Mouse (Mus musculus): ENCODE data around the gene Rora. TPM values are rescaled to one million over a fixed set of nuclear protein-coding genes. Genes with fewer than 3 reads are reported as not detected.
A peak's percentile ranks its signal among the peaks of the same experiment; 100 is the strongest.

The Rora gene
- polyA plus RNA-seq, 2 experiments: 4.5 to 10.1 TPM

DNA sequence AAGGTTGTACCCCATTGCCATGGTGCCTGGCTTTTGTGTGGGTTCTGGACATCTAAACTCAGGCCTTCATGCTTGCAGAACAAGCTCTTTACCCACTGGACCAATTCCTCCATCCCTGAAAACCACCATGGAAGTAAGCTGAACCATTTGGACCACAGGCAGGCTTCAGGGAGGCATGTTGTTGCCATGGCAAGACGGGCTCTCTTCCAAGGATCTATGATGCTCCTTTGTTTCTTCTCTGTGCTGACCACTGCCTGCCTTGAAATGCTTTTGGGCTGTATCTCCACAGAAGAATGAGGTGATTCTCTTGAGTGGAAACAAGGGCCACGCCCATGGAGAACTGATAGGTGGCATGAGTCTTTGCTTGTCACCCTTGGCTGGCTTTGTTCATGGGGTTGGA is 473.0 kb downstream of the Rora start:
- Histone ChIP-seq H3K4me2 (replicated peaks; ENCODE audit: low read depth, low read length, severe bottlenecking) (no peak overlapping the region), H3K27ac (replicated peaks; ENCODE audit: low read depth, low read length) (no peak overlapping the region), H3K4me1 (ENCODE audit: control insufficient read depth, insufficient read depth, low read length) (peaks cover 25% of the 10 kb centered on the region), H3K9me3 (ENCODE audit: control insufficient read depth, low read length) (no peaks in the 10 kb centered on the region), H3K9ac (ENCODE audit: low read depth, low read length, severe bottlenecking) (no peak overlapping the region), H3K27me3 (ENCODE audit: control insufficient read depth, insufficient read depth, low read length) (0 out of 2 replicates have a peak, but pooled peaks cover 5% of the 10 kb centered on the region), H3K36me3 (ENCODE audit: control insufficient read depth, insufficient read depth, low read length) (no peaks in the 10 kb centered on the region), H3K4me3 (replicated peaks; ENCODE audit: low read length) (no peak overlapping the region)
- 92% methylated on average over 2 of the region's 2 CpGs for WGBS
- DNase-seq (ENCODE audit: low spot score): no peak
- ATAC-seq (ENCODE audit: low FRiP score, low read depth): no peak
- TF ChIP-seq POLR2A (IDR thresholded peaks at IDR 0.05; ENCODE audit: borderline replicate concordance, extremely low read depth, insufficient read depth, insufficient read length): no peak

- no peak overlapping the region for H3K9ac ChIP-seq (ENCODE audit: low read depth, low read length, severe bottlenecking)
- WGBS: 44% methylated on average over 6 of the region's 6 CpGs
- 0 out of 2 replicates have a peak, but pooled peaks cover 5% of the 10 kb centered on the region for H3K27me3 ChIP-seq (ENCODE audit: control insufficient read depth, insufficient read depth, low read length)
- H3K36me3 ChIP-seq (ENCODE audit: control insufficient read depth, insufficient read depth, low read length): no peaks in the 10 kb centered on the region
- H3K4me2 ChIP-seq (replicated peaks; ENCODE audit: low read depth, low read length, severe bottlenecking): no peak overlapping the region
- TF ChIP-seq POLR2A (IDR thresholded peaks at IDR 0.05; ENCODE audit: borderline replicate concordance, extremely low read depth, insufficient read depth, insufficient read length): no peak
- DNase-seq (ENCODE audit: low spot score): no peak
- no peaks in the 10 kb centered on the region for H3K9me3 ChIP-seq (ENCODE audit: control insufficient read depth, low read length)
- H3K4me3 ChIP-seq (replicated peaks; ENCODE audit: low read length): no peak overlapping the region
- H3K27ac ChIP-seq (replicated peaks; ENCODE audit: low read depth, low read length): no peak overlapping the region
- peaks cover 34% of the 10 kb centered on the region for H3K4me1 ChIP-seq (ENCODE audit: control insufficient read depth, insufficient read depth, low read length)
- ATAC-seq (ENCODE audit: low FRiP score, low read depth): no peak
These were observed 474.7 kb downstream of the Rora start for GRCm38 (mm10) chr9:69128335-69128734.

DNA sequence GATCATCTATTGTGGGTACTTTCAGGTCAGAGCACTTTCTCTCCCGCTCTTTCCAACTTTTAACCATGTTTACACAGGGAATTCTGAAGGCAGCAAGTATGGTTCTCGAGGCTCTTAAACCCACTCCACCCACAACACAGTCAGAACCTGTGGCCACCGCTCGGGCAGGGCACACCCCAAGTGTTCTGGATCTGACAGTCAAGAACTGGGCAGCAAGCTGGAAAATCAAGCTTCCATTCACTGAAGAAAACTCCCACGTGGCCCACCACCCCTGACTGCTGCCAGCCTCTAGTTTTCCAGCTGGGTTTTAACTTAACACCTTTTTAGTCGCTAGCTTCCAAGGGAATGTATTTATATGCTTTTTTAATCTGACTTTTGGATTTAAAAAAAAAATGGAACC is 479.4 kb downstream of the Rora start:
- DNase-seq (ENCODE audit: low spot score) (peak; percentile 54), ATAC-seq (ENCODE audit: low FRiP score, low read depth) (peak; percentile 10; the same call in 1 of the 2 replicates)
- no peak for TF ChIP-seq POLR2A (IDR thresholded peaks at IDR 0.05; ENCODE audit: borderline replicate concordance, extremely low read depth, insufficient read depth, insufficient read length)
- H3K27ac ChIP-seq (replicated peaks; ENCODE audit: low read depth, low read length): no peak overlapping the region
- H3K36me3 ChIP-seq (ENCODE audit: control insufficient read depth, insufficient read depth, low read length): no peaks in the 10 kb centered on the region
- no peaks in the 10 kb centered on the region for H3K27me3 ChIP-seq (ENCODE audit: control insufficient read depth, insufficient read depth, low read length)
- H3K4me3 ChIP-seq (replicated peaks; ENCODE audit: low read length): no peak overlapping the region
- WGBS: 34% methylated on average over 6 of the region's 6 CpGs
- H3K9me3 ChIP-seq (ENCODE audit: control insufficient read depth, low read length): no peaks in the 10 kb centered on the region
- H3K4me1 ChIP-seq (ENCODE audit: control insufficient read depth, insufficient read depth, low read length): peaks cover 33% of the 10 kb centered on the region
- no peak overlapping the region for H3K9ac ChIP-seq (ENCODE audit: low read depth, low read length, severe bottlenecking)
- no peak overlapping the region for H3K4me2 ChIP-seq (replicated peaks; ENCODE audit: low read depth, low read length, severe bottlenecking)

- Histone ChIP-seq H3K27ac (replicated peaks; ENCODE audit: low read depth, low read length) (0 out of 2 replicates have a peak overlapping the region, but pooled peaks have one; percentile 35), H3K27me3 (ENCODE audit: control insufficient read depth, insufficient read depth, low read length) (no peaks in the 10 kb centered on the region), H3K36me3 (ENCODE audit: control insufficient read depth, insufficient read depth, low read length) (no peaks in the 10 kb centered on the region), H3K4me2 (replicated peaks; ENCODE audit: low read depth, low read length, severe bottlenecking) (no peak overlapping the region), H3K4me3 (replicated peaks; ENCODE audit: low read length) (no peak overlapping the region), H3K4me1 (ENCODE audit: control insufficient read depth, insufficient read depth, low read length) (peaks cover 27% of the 10 kb centered on the region), H3K9me3 (ENCODE audit: control insufficient read depth, low read length) (no peaks in the 10 kb centered on the region), H3K9ac (ENCODE audit: low read depth, low read length, severe bottlenecking) (no peak overlapping the region)
- no peak for TF ChIP-seq POLR2A (IDR thresholded peaks at IDR 0.05; ENCODE audit: borderline replicate concordance, extremely low read depth, insufficient read depth, insufficient read length)
- peak; percentile 35 for ATAC-seq (ENCODE audit: low FRiP score, low read depth)
- WGBS: 8% methylated on average over 7 of the region's 7 CpGs
- peak; percentile 68 for DNase-seq (ENCODE audit: low spot score)
These were observed 480.1 kb downstream of the Rora start for GRCm38 (mm10) chr9:69133696-69134095.

GRCm38 (mm10) chr9:69134604-69135003 is 481.0 kb downstream of the Rora start:
- TF ChIP-seq POLR2A (IDR thresholded peaks at IDR 0.05; ENCODE audit: borderline replicate concordance, extremely low read depth, insufficient read depth, insufficient read length): no peak
- no peaks in the 10 kb centered on the region for H3K9me3 ChIP-seq (ENCODE audit: control insufficient read depth, low read length)
- no peak overlapping the region for H3K4me3 ChIP-seq (replicated peaks; ENCODE audit: low read length)
- no peaks in the 10 kb centered on the region for H3K27me3 ChIP-seq (ENCODE audit: control insufficient read depth, insufficient read depth, low read length)
- ATAC-seq (ENCODE audit: low FRiP score, low read depth) (no peak), DNase-seq (ENCODE audit: low spot score) (no peak)
- H3K4me2 ChIP-seq (replicated peaks; ENCODE audit: low read depth, low read length, severe bottlenecking): no peak overlapping the region
- peaks cover 21% of the 10 kb centered on the region for H3K4me1 ChIP-seq (ENCODE audit: control insufficient read depth, insufficient read depth, low read length)
- H3K27ac ChIP-seq (replicated peaks; ENCODE audit: low read depth, low read length): no peak overlapping the region
- no peaks in the 10 kb centered on the region for H3K36me3 ChIP-seq (ENCODE audit: control insufficient read depth, insufficient read depth, low read length)
- WGBS: 86% methylated on average over 9 of the region's 9 CpGs
- no peak overlapping the region for H3K9ac ChIP-seq (ENCODE audit: low read depth, low read length, severe bottlenecking)

DNA sequence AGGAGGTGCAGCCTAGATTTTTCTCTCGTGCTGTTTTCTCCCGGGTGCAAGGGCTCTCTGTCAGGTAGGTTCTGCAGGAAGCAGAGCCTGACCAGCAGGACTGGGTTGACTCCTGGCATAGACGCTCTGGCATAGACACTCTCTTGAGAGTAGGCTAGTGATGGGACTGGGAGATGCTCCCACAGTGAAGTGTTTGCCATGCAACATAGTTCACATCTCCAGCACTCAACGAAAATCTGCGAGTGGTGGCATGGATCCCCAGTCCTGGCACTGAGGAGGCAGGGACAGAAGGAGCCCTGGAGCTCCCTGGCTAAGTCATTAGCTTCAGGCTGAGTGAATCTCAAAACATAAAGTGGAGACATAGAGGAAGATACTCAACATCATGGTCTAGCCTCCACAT is 483.2 kb downstream of the Rora start:
- WGBS: 87% methylated on average over 5 of the region's 5 CpGs
- no peak overlapping the region for H3K4me2 ChIP-seq (replicated peaks; ENCODE audit: low read depth, low read length, severe bottlenecking)
- no peaks in the 10 kb centered on the region for H3K9me3 ChIP-seq (ENCODE audit: control insufficient read depth, low read length)
- H3K9ac ChIP-seq (ENCODE audit: low read depth, low read length, severe bottlenecking): no peak overlapping the region
- H3K4me3 ChIP-seq (replicated peaks; ENCODE audit: low read length): no peak overlapping the region
- no peak overlapping the region for H3K27ac ChIP-seq (replicated peaks; ENCODE audit: low read depth, low read length)
- H3K27me3 ChIP-seq (ENCODE audit: control insufficient read depth, insufficient read depth, low read length): no peaks in the 10 kb centered on the region
- no peak for TF ChIP-seq POLR2A (IDR thresholded peaks at IDR 0.05; ENCODE audit: borderline replicate concordance, extremely low read depth, insufficient read depth, insufficient read length)
- no peak for ATAC-seq (ENCODE audit: low FRiP score, low read depth)
- peaks cover 23% of the 10 kb centered on the region for H3K4me1 ChIP-seq (ENCODE audit: control insufficient read depth, insufficient read depth, low read length)
- no peaks in the 10 kb centered on the region for H3K36me3 ChIP-seq (ENCODE audit: control insufficient read depth, insufficient read depth, low read length)
- no peak for DNase-seq (ENCODE audit: low spot score)
